Mouse (Mus musculus) heart, embryonic 11.5 days (tissue): Measurements from ENCODE around the gene Psap. TPM values are rescaled to one million over a fixed set of nuclear protein-coding genes. Genes with fewer than 3 reads are reported as not detected.

Source experiments
- ATAC-seq: fragments of 200-750 bp; cut with Nextera tagmentation; replicated peaks from 2 replicates; pipeline ENCODE4 v1.8.0; 2017; ENCODE audit warnings: moderate library complexity; ENCODE audit not compliant: insufficient number of reproducible peaks, low FRiP score, low TSS enrichment
- H3K27ac ChIP-seq: fragments of 300-500 bp; sonication (generic); 2 replicates; pipeline ENCODE4 v1.5.1; 2014; ENCODE audit warnings: mild to moderate bottlenecking, low read depth, low read length
- H3K27me3 ChIP-seq: fragments of 300-500 bp; sonication (generic); 2 replicates; pipeline ENCODE4 v1.6.1; 2014; ENCODE audit warnings: mild to moderate bottlenecking, low read length, mixed read lengths; ENCODE audit not compliant: control insufficient read depth, insufficient read depth
- H3K36me3 ChIP-seq: fragments of 300-500 bp; sonication (generic); 2 replicates; pipeline ENCODE4 v1.6.1; 2014; ENCODE audit warnings: mild to moderate bottlenecking, low read length, moderate library complexity, mixed read lengths; ENCODE audit not compliant: control insufficient read depth, insufficient read depth
- H3K4me1 ChIP-seq: fragments of 300-500 bp; sonication (generic); 2 replicates; pipeline ENCODE4 v1.6.1; 2014; ENCODE audit warnings: low read length; ENCODE audit not compliant: control insufficient read depth, insufficient read depth
- H3K4me2 ChIP-seq: fragments of 300-500 bp; sonication (generic); 2 replicates; pipeline ENCODE4 v1.6.1; 2014; ENCODE audit warnings: mild to moderate bottlenecking, moderate library complexity
- H3K4me3 ChIP-seq: fragments of 300-500 bp; sonication (generic); 2 replicates; pipeline ENCODE4 v1.5.1; 2014; ENCODE audit warnings: low read depth, low read length
- H3K9ac ChIP-seq: fragments of 300-500 bp; sonication (generic); 2 replicates; pipeline ENCODE4 v1.6.1; 2014; ENCODE audit warnings: mild to moderate bottlenecking, low read depth, low read length, moderate library complexity
- H3K9me3 ChIP-seq: fragments of 300-500 bp; sonication (generic); replicated peaks from 2 replicates; pipeline ENCODE4 v1.6.1; 2016; ENCODE audit warnings: low read length; ENCODE audit not compliant: control insufficient read depth
- WGBS: fragments of 180-500 bp; shearing (Covaris S2); extraction: QIAGEN DNeasy Blood & Tissue Kit; methylation state at CpG from one replicate; pipeline ENCODE4 v1.1.7; 2014; ENCODE audit not compliant: insufficient replicate concordance; 5-methylcytosine and 5-hydroxymethylcytosine counted together
- polyA plus RNA-seq: library from polyadenylated mRNA; unstranded; fragments of >200 nt; fragmentation: Nextera tagmentation; extraction: Ambion mirVana; gene quantifications from 2 replicates; pipeline ENCODE4 v1.2.1, GENCODE M21; 2014

Psap gene
- polyA plus RNA-seq, 1 experiment from 2014 or later: 68.5 TPM

DNA sequence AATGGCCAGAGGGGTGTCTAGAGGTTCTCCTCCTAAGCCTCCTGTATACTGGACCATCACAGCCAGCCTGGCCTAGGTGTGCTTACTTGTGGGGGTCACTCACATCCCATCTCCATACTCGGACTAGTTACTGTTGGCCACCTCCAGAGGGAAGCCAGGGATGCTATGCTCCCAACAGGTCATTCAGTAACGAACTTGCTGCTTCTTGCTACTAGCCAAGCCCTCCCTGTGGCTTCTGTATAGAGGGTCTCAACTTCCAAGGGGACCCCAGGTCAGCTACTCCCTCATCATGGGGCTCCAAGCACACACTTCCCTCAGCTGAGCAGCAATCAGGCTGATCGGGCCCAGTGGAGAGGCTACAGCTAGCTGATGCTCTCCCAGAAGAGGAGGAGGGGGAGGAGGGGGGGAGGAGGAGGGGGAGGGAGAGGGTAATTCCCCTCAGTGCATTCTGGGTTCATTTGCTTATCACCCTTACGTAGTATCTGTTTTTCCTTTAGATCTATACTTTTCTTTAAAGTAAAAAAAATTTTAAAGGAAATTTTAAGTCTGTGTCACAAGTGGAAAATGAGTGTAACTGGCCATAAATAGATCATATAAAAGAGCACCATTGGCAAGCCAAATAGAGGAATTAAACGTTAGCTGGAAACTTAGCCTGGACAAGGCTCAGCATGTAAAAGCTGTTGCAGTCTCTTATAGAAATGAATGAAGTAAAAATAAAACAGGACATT, 72.8 kb downstream of the Psap start:
- no peaks in the 10 kb centered on the region for H3K9me3 ChIP-seq
- WGBS: 31% methylated on average over 5 of the region's 5 CpGs
- H3K27ac ChIP-seq: peak overlapping the region; percentile 36; the same call in 1 of the 2 replicates
- peak overlapping the region; percentile 42 for H3K4me2 ChIP-seq
- no peak for ATAC-seq
- H3K27me3 ChIP-seq: no peaks in the 10 kb centered on the region; the same call in 1 of the 2 replicates
- peak overlapping the region; percentile 28 for H3K4me3 ChIP-seq
- no peaks in the 10 kb centered on the region for H3K36me3 ChIP-seq
- H3K4me1 ChIP-seq: peaks cover 47% of the 10 kb centered on the region
- no peak overlapping the region for H3K9ac ChIP-seq

DNA sequence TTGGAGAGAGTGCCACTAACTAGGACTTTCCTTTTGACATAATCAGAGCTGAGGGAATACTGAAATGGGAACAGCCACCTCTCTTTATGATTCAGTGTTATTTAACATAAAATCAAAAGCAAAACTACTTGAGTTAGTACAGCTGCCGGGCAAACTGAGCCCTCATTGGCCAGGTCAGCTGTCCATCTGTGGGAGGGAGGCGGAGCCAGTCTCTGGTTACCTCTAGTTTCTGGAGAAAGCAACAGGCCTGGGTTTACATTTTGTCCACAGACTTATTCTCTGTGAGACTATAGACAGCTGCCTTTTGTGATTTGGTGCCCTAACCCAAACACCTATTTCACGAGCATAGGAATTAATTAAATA, 73.4 kb downstream of the Psap start:
- ATAC-seq: no peak
- Histone ChIP-seq H3K4me1 (peaks cover 49% of the 10 kb centered on the region), H3K9ac (no peak overlapping the region), H3K9me3 (no peaks in the 10 kb centered on the region), H3K27ac (peak overlapping the region; percentile 76), H3K4me3 (peak overlapping the region; percentile 28), H3K4me2 (peak overlapping the region; percentile 42), H3K36me3 (no peaks in the 10 kb centered on the region), H3K27me3 (no peaks in the 10 kb centered on the region; the same call in 1 of the 2 replicates)
- WGBS: 45% methylated on average over 3 of the region's 3 CpGs

DNA sequence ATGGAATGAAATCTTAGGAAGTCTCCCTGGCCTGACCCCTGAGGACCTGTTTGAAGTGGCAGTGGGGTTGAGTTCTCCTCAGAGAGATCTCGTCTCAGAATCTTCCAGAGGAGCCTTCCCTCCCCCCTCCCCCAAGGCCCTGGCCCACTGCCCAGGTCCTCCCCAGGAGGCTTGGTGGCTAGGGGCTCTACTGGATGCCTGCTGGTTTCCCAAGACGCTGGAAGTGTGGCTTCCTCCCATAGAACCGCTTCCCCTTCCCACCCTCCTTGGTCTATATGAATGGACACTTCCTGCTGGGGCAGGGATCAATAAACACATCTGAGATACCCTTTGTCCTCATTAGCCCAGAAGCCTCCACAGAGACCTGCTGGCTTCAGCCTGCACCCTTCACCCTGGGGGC, 73.8 kb downstream of the Psap start:
- 31% methylated on average over 3 of the region's 3 CpGs for WGBS
- no peak overlapping the region for H3K9ac ChIP-seq
- H3K4me2 ChIP-seq: peak overlapping the region; percentile 42
- no peak for ATAC-seq
- no peak overlapping the region for H3K4me3 ChIP-seq
- H3K4me1 ChIP-seq: peaks cover 48% of the 10 kb centered on the region
- H3K27me3 ChIP-seq: no peaks in the 10 kb centered on the region; the same call in 1 of the 2 replicates
- H3K36me3 ChIP-seq: no peaks in the 10 kb centered on the region
- no peaks in the 10 kb centered on the region for H3K9me3 ChIP-seq
- H3K27ac ChIP-seq: peak overlapping the region; percentile 76

DNA sequence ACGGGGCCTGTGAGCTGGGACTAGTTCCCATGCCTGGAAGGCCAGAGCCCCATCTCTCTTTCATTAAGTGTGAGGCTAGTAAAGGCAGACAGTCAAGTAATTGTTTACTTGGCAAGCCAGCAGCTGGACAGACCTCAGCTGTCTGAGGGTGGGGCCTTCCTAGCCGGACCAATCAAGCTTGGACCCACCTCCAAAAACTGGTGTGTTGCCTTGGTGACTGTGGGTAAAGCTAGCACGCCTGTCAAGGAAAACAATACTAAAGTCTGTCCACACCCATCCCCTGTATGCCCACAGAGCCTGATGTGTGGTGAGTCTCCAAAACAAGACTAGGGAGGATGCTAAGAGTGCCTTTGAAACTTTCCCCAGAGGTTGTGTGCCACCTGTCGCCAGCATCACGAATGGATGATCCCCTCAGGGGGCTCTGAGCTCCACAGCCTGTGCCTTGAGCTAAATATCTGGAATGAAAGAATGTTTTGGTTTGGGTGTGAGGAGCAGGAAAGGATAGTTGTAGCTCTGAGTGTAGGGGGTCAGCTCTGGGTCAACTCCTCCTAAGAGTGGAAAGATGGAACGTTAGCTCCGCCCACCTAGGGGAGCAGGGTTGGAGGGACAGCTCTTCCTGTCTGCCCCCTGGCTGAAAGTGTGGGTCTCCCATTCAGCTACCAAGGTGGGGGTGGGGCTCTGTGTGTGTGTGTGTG, 74.5 kb downstream of the Psap start:
- Histone ChIP-seq H3K4me2 (peak overlapping the region; percentile 42), H3K27me3 (no peaks in the 10 kb centered on the region; the same call in 1 of the 2 replicates), H3K4me1 (peaks cover 41% of the 10 kb centered on the region), H3K9me3 (no peaks in the 10 kb centered on the region), H3K9ac (no peak overlapping the region), H3K36me3 (no peaks in the 10 kb centered on the region), H3K27ac (peak overlapping the region; percentile 76), H3K4me3 (no peak overlapping the region)
- WGBS: 35% methylated on average over 7 of the region's 7 CpGs
- no peak; the same call in 1 of the 2 replicates for ATAC-seq

Other genes starting within 250 kb of the Psap start
- 1.2 and 1.3 TPM in 2 replicates for gene Spock2, start 171.4 kb upstream of the Psap start, polyA plus RNA-seq
- gene Chst3, start 58.4 kb upstream of the Psap start, polyA plus RNA-seq: 0.57 and 0.73 TPM in 2 replicates
- 1.2 and 1.9 TPM in 2 replicates for gene Vsir, start 69.2 kb downstream of the Psap start, polyA plus RNA-seq
- gene Gm17455, start 122.1 kb downstream of the Psap start, polyA plus RNA-seq: 0.66 and 1.6 TPM in 2 replicates